Mouse (Mus musculus): ENCODE results near the gene Axl. TPM values are rescaled to one million over a fixed set of nuclear protein-coding genes. Genes with fewer than 3 reads are reported as not detected.

Axl gene
- polyA plus RNA-seq, 1 experiment = 31.0 TPM

GRCm38 (mm10) chr7:25804792-25805191 lies 16.3 kb upstream of the Axl start:
- Histone ChIP-seq H3K4me3 (ENCODE audit: insufficient read depth, low read depth, low read length) (no peak overlapping the region), H3K27ac (ENCODE audit: insufficient read depth, low read depth, low read length) (0 out of 2 replicates have a peak overlapping the region, but pooled peaks have one; percentile 16), H3K36me3 (ENCODE audit: control insufficient read depth, insufficient read depth, low read length) (no peaks in the 10 kb centered on the region), H3K4me1 (ENCODE audit: control insufficient read depth, insufficient read depth, low read length) (no peaks in the 10 kb centered on the region), H3K27me3 (replicated peaks; ENCODE audit: control insufficient read depth, insufficient read depth, low read length) (no peaks in the 10 kb centered on the region)
- no peak for TF ChIP-seq CTCF (conservative IDR thresholded peaks at IDR 0.05; ENCODE audit: insufficient read depth, insufficient read length, low read depth, low read length)
- no peak for TF ChIP-seq POLR2A (IDR thresholded peaks at IDR 0.05; ENCODE audit: low read depth, low read length)
- WGBS = 66% methylated on average over 4 of the region's 4 CpGs
- no peak for DNase-seq

DNA sequence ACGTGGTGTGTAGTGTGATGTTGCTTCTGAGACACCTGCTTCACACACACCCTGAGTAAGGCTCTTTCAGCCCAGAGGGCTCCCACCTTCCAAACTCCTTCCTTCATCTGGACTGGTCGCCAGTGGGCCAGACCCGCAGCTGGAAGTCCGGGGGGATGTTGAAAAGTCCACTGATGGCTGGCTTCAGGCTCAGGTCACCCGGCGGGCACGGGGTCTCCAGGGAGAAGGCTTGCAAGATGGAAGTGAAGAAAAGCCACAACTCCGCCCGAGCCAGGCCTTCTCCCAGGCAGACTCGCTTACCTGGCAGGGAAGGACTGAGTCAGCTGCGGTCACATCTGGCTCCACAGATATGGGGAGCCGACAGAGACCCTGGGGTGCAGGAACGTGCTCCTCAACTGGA lies 15.0 kb upstream of the Axl start:
- Histone ChIP-seq H3K27ac (ENCODE audit: insufficient read depth, low read depth, low read length) (no peak overlapping the region), H3K27me3 (replicated peaks; ENCODE audit: control insufficient read depth, insufficient read depth, low read length) (no peaks in the 10 kb centered on the region), H3K4me1 (ENCODE audit: control insufficient read depth, insufficient read depth, low read length) (no peaks in the 10 kb centered on the region), H3K36me3 (ENCODE audit: control insufficient read depth, insufficient read depth, low read length) (no peaks in the 10 kb centered on the region), H3K4me3 (ENCODE audit: insufficient read depth, low read depth, low read length) (no peak overlapping the region)
- DNase-seq = no peak
- TF ChIP-seq CTCF (conservative IDR thresholded peaks at IDR 0.05; ENCODE audit: insufficient read depth, insufficient read length, low read depth, low read length) = no peak
- TF ChIP-seq POLR2A (IDR thresholded peaks at IDR 0.05; ENCODE audit: low read depth, low read length) = no peak
- WGBS = 89% methylated on average over 13 of the region's 13 CpGs

DNA sequence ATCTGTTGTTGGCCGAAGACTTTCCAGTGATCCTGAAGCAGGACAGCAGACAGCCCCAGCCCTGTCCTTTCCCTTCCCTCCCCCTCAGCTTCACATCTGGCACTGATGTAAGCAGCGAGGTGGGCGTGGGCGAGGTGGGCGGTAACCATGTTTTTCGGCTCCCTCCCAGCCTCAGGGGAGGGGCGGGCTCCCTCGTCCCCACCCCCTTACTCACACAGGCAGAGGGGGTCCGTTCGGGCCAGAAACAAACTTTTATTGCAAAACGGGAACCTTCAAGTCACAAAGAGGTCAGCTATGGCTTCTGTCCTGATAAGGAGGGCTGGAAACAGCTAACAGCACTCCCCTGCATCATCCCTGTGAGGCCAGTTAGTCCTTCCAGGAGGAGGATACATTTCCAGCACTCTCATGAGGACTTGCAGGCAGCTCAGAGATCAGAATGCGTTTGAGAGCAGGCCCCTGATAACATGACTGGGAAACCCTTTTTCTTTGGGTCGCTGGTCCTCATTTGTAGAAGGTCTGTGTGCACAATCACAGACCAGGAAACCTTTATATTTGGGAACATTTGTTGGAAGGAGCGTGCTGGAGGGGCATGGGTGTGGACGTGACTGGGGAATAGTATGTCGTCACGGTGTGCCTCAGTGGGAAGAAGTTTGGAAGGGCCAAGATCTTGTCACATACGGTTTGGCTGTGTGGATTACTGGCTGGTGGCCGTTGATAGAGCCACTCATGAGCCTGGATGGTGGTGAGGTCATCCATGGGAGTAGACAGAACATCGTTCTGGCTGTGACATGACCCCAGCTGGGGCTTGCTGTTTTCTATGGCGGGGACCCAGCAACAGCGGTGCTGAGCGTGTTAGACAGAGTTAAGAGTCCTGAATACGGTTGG lies 14.0 kb upstream of the Axl start:
- Histone ChIP-seq H3K27ac (ENCODE audit: insufficient read depth, low read depth, low read length) (peak overlapping the region; percentile 54; the same call in 1 of the 2 replicates), H3K4me3 (ENCODE audit: insufficient read depth, low read depth, low read length) (no peak overlapping the region), H3K27me3 (replicated peaks; ENCODE audit: control insufficient read depth, insufficient read depth, low read length) (no peaks in the 10 kb centered on the region), H3K36me3 (ENCODE audit: control insufficient read depth, insufficient read depth, low read length) (no peaks in the 10 kb centered on the region), H3K4me1 (ENCODE audit: control insufficient read depth, insufficient read depth, low read length) (no peaks in the 10 kb centered on the region)
- 43% methylated on average over 24 of the region's 24 CpGs for WGBS
- TF ChIP-seq CTCF (conservative IDR thresholded peaks at IDR 0.05; ENCODE audit: insufficient read depth, insufficient read length, low read depth, low read length) = no peak
- TF ChIP-seq POLR2A (IDR thresholded peaks at IDR 0.05; ENCODE audit: low read depth, low read length) = no peak
- peak; percentile 66 for DNase-seq

GRCm38 (mm10) chr7:25801031-25801430 lies 12.5 kb upstream of the Axl start:
- TF ChIP-seq POLR2A (IDR thresholded peaks at IDR 0.05; ENCODE audit: low read depth, low read length) (no peak), CTCF (conservative IDR thresholded peaks at IDR 0.05; ENCODE audit: insufficient read depth, insufficient read length, low read depth, low read length) (no peak)
- H3K4me3 ChIP-seq (ENCODE audit: insufficient read depth, low read depth, low read length) = no peak overlapping the region

GRCm38 (mm10) chr7:25799369-25799768 lies 10.9 kb upstream of the Axl start:
- no peaks in the 10 kb centered on the region for H3K27me3 ChIP-seq (replicated peaks; ENCODE audit: control insufficient read depth, insufficient read depth, low read length)
- DNase-seq = no peak
- TF ChIP-seq POLR2A (IDR thresholded peaks at IDR 0.05; ENCODE audit: low read depth, low read length) (no peak), CTCF (conservative IDR thresholded peaks at IDR 0.05; ENCODE audit: insufficient read depth, insufficient read length, low read depth, low read length) (no peak)
- H3K27ac ChIP-seq (ENCODE audit: insufficient read depth, low read depth, low read length) = no peak overlapping the region
- no peaks in the 10 kb centered on the region for H3K36me3 ChIP-seq (ENCODE audit: control insufficient read depth, insufficient read depth, low read length)
- no peak overlapping the region for H3K4me3 ChIP-seq (ENCODE audit: insufficient read depth, low read depth, low read length)
- H3K4me1 ChIP-seq (ENCODE audit: control insufficient read depth, insufficient read depth, low read length) = no peaks in the 10 kb centered on the region
- 59% methylated on average over 1 of the region's 1 CpGs for WGBS

More at GRCm38 (mm10) chr7:25801031-25801430, 12.5 kb upstream of the Axl start:
- no peak overlapping the region for H3K27ac ChIP-seq (ENCODE audit: insufficient read depth, low read depth, low read length)
- no peak for DNase-seq
- no peaks in the 10 kb centered on the region for H3K4me1 ChIP-seq (ENCODE audit: control insufficient read depth, insufficient read depth, low read length)
- 90% methylated on average over 6 of the region's 6 CpGs for whole genome bisulfite sequencing
- no peaks in the 10 kb centered on the region for H3K27me3 ChIP-seq (replicated peaks; ENCODE audit: control insufficient read depth, insufficient read depth, low read length)
- no peaks in the 10 kb centered on the region for H3K36me3 ChIP-seq (ENCODE audit: control insufficient read depth, insufficient read depth, low read length)

GRCm38 (mm10) chr7:25798540-25798939 lies 10.0 kb upstream of the Axl start:
- no peak overlapping the region for H3K4me3 ChIP-seq (ENCODE audit: insufficient read depth, low read depth, low read length)
- no peak for DNase-seq
- no peaks in the 10 kb centered on the region for H3K4me1 ChIP-seq (ENCODE audit: control insufficient read depth, insufficient read depth, low read length)
- no peak overlapping the region for H3K27ac ChIP-seq (ENCODE audit: insufficient read depth, low read depth, low read length)
- TF ChIP-seq CTCF (conservative IDR thresholded peaks at IDR 0.05; ENCODE audit: insufficient read depth, insufficient read length, low read depth, low read length) (0 out of 2 replicates have a peak, but pooled peaks have one; percentile 7), POLR2A (IDR thresholded peaks at IDR 0.05; ENCODE audit: low read depth, low read length) (no peak)
- H3K27me3 ChIP-seq (replicated peaks; ENCODE audit: control insufficient read depth, insufficient read depth, low read length) = no peaks in the 10 kb centered on the region
- WGBS = 86% methylated on average over 2 of the region's 2 CpGs
- no peaks in the 10 kb centered on the region for H3K36me3 ChIP-seq (ENCODE audit: control insufficient read depth, insufficient read depth, low read length)

- Histone ChIP-seq H3K27ac (ENCODE audit: insufficient read depth, low read depth, low read length) (no peak overlapping the region), H3K4me3 (ENCODE audit: insufficient read depth, low read depth, low read length) (no peak overlapping the region), H3K27me3 (replicated peaks; ENCODE audit: control insufficient read depth, insufficient read depth, low read length) (no peaks in the 10 kb centered on the region), H3K4me1 (ENCODE audit: control insufficient read depth, insufficient read depth, low read length) (no peaks in the 10 kb centered on the region), H3K36me3 (ENCODE audit: control insufficient read depth, insufficient read depth, low read length) (no peaks in the 10 kb centered on the region)
- DNase-seq = no peak
- TF ChIP-seq POLR2A (IDR thresholded peaks at IDR 0.05; ENCODE audit: low read depth, low read length) = no peak
- no peak for TF ChIP-seq CTCF (conservative IDR thresholded peaks at IDR 0.05; ENCODE audit: insufficient read depth, insufficient read length, low read depth, low read length)
- 74% methylated on average over 8 of the region's 8 CpGs for WGBS
These were observed 6.3 kb upstream of the Axl start for GRCm38 (mm10) chr7:25794775-25795174.

Measured in kidney, adult 2 months (tissue).